Mouse (Mus musculus) heart, embryonic 10.5 days (tissue): Measurements from ENCODE around the gene Stx8. TPM values are rescaled to one million over a fixed set of nuclear protein-coding genes. Genes with fewer than 3 reads are reported as not detected.

Experiments used
- DNase-seq: peaks from one replicate; pipeline ENCODE4 v3.0.0-alpha.2; 2017; ENCODE audit warnings: low spot score
- H3K27ac ChIP-seq: fragments of 300-500 bp; sonication (generic); 2 replicates; pipeline ENCODE4 v1.5.1; 2016; ENCODE audit warnings: mild to moderate bottlenecking
- H3K27me3 ChIP-seq: fragments of 300-500 bp; sonication (generic); 2 replicates; pipeline ENCODE4 v1.6.1; 2016; ENCODE audit warnings: mild to moderate bottlenecking; ENCODE audit not compliant: poor library complexity, insufficient read depth, severe bottlenecking
- H3K36me3 ChIP-seq: fragments of 300-500 bp; sonication (generic); 2 replicates; pipeline ENCODE4 v1.6.1; 2016; ENCODE audit warnings: mild to moderate bottlenecking, moderate library complexity
- H3K4me1 ChIP-seq: fragments of 300-500 bp; sonication (generic); 2 replicates; pipeline ENCODE4 v1.6.1; 2016; ENCODE audit warnings: mild to moderate bottlenecking
- H3K4me3 ChIP-seq: fragments of 300-500 bp; sonication (generic); 2 replicates; pipeline ENCODE4 v1.5.1; 2016; ENCODE audit warnings: mild to moderate bottlenecking, moderate library complexity
- H3K9me3 ChIP-seq: fragments of 300-500 bp; sonication (generic); 2 replicates; pipeline ENCODE4 v1.6.1; 2016; ENCODE audit warnings: mild to moderate bottlenecking, moderate library complexity
- WGBS: fragments of 180-500 bp; shearing (Covaris S2); methylation state at CpG from one replicate; pipeline ENCODE4 v1.1.7; 2016; 5-methylcytosine and 5-hydroxymethylcytosine counted together
- microRNA-seq: library from miRNA; unstranded; fragments of <30 nt; microRNA quantifications from one replicate; pipeline ENCODE4, GENCODE M21; 2017
- polyA plus RNA-seq: library from polyadenylated mRNA; unstranded; fragments of >200 nt; fragmentation: Nextera tagmentation; extraction: Ambion mirVana; gene quantifications from 2 replicates; pipeline ENCODE4 v1.2.1, GENCODE M21; 2016

The Stx8 gene
- polyA plus RNA-seq, 1 experiment from 2014 or later = 53.3 TPM

DNA sequence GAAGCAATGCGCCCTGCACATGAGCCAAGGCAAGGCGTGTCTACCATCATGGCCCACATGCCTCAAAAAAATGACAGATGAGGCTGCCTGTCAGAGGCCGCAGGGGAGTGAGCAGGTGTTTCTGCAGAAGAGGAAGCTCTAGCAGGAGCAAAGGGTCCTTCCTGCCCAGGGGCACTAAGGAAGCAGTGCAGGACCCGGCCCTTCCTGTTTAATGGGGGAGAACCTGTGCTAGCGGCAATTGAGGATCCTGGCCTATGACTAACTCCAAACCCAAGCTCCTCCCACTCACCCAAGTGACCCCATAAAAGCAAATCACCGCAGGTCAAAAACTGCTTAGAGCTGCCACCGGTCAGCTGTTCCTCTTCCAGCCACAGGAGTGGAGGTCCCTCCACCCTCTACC, 287.5 kb downstream of the Stx8 start:
- no peak for DNase-seq
- no peaks in the 10 kb centered on the region for H3K4me1 ChIP-seq
- no peak overlapping the region for H3K27ac ChIP-seq
- WGBS = 78% methylated on average over 7 of the region's 7 CpGs
- peaks cover 19% of the 10 kb centered on the region; the same call in 1 of the 2 replicates for H3K36me3 ChIP-seq
- no peak overlapping the region for H3K4me3 ChIP-seq
- H3K27me3 ChIP-seq = peaks cover 6% of the 10 kb centered on the region; the same call in 1 of the 2 replicates
- H3K9me3 ChIP-seq = no peaks in the 10 kb centered on the region

Small RNA genes within 50 kb of the gene (microRNA-seq; reads per million reads assigned to microRNA genes)
- gene Mir6406 = not detected

Other genes with a start within 250 kb of the Stx8 start
- gene Glp2r, start 195.0 kb upstream of the Stx8 start, polyA plus RNA-seq = 0.03 TPM in 1 of 2 replicates, not detected in the other
- gene Gsg1l2, start 191.6 kb upstream of the Stx8 start, polyA plus RNA-seq = not detected in 2 replicates
- gene Dhrs7c, start 168.0 kb upstream of the Stx8 start, polyA plus RNA-seq = 0.26 TPM in 1 of 2 replicates, not detected in the other
- 0.24 and 0.36 TPM in 2 replicates for gene Usp43, start 44.0 kb upstream of the Stx8 start, polyA plus RNA-seq
- gene Cfap52, start 542 bp upstream of the Stx8 start, polyA plus RNA-seq = 0.35 and 0.48 TPM in 2 replicates